Mouse (Mus musculus) MEL (cell line): ENCODE measurements around the gene Mettl17. TPM values are rescaled to one million over a fixed set of nuclear protein-coding genes. Genes with fewer than 3 reads are reported as not detected.

Experiments
- DNase-seq: peaks from one replicate; pipeline ENCODE4 v3.0.0; 2011; ENCODE audit warnings: low read depth, low spot score
- H3K27ac ChIP-seq: 2 replicates; pipeline ENCODE4 v1.5.1; 2012; ENCODE audit warnings: low read depth, mild to moderate bottlenecking, control low read depth, low read length, moderate library complexity; ENCODE audit not compliant: control insufficient read depth
- H3K27me3 ChIP-seq, 2 experiments: fragments of 150-350 bp in 1 of 2; sonication (generic) in 1 of 2; 2 replicates each; pipeline ENCODE4 v1.6.1; 2012; ENCODE audit warnings: low read length in 2 of 2, mild to moderate bottlenecking in 2 of 2, improper control_type of control experiment in 1 of 2, moderate library complexity in 1 of 2; ENCODE audit not compliant: insufficient read depth in 2 of 2, control insufficient read depth in 1 of 2
- H3K36me3 ChIP-seq, 2 experiments: 2 replicates each; pipeline ENCODE4 v1.6.1; 2012 to 2014; ENCODE audit warnings: low read length in 2 of 2, improper control_type of control experiment in 1 of 2, inconsistent platforms in 1 of 2, mild to moderate bottlenecking in 1 of 2; ENCODE audit not compliant: insufficient read depth in 2 of 2, control insufficient read depth in 1 of 2
- H3K4me1 ChIP-seq, 2 experiments: fragments of 150-350 bp in 1 of 2; sonication (generic) in 1 of 2; 2 replicates each; pipeline ENCODE4 v1.6.1; 2012; ENCODE audit warnings: low read length in 2 of 2, improper control_type of control experiment in 1 of 2, mild to moderate bottlenecking in 1 of 2; ENCODE audit not compliant: insufficient read depth in 2 of 2, control insufficient read depth in 1 of 2
- H3K4me3 ChIP-seq, 2 experiments: fragments of 150-350 bp in 1 of 2; sonication (generic) in 1 of 2; 2 replicates each; pipeline ENCODE4 v1.5.1; 2012; ENCODE audit warnings: low read depth in 2 of 2, low read length in 2 of 2, mild to moderate bottlenecking in 2 of 2, moderate library complexity in 2 of 2, control low read depth in 1 of 2, improper control_type of control experiment in 1 of 2; ENCODE audit not compliant: control insufficient read depth in 1 of 2, insufficient read depth in 1 of 2
- H3K79me2 ChIP-seq: 2 replicates; pipeline ENCODE4 v1.6.1; 2012; ENCODE audit warnings: mild to moderate bottlenecking, low read length, moderate library complexity; ENCODE audit not compliant: control insufficient read depth, poor library complexity, insufficient read depth
- H3K9ac ChIP-seq: 2 replicates; pipeline ENCODE4 v1.6.1; 2012; ENCODE audit warnings: low read depth, mild to moderate bottlenecking, control low read depth, low read length, moderate library complexity; ENCODE audit not compliant: control insufficient read depth, poor library complexity, severe bottlenecking
- H3K9me3 ChIP-seq: fragments of 150-350 bp; sonication (generic); replicated peaks from 2 replicates; pipeline ENCODE4 v1.6.1; 2012; ENCODE audit warnings: mild to moderate bottlenecking, low read length, improper control_type of control experiment, moderate library complexity; ENCODE audit not compliant: insufficient read depth
- BHLHE40 ChIP-seq: IDR thresholded peaks from 2 replicates; pipeline ENCODE4 v1.6.1; 2012; ENCODE audit warnings: low read depth, mild to moderate bottlenecking, inconsistent platforms, low read length, improper control_type of control experiment, borderline replicate concordance
- CHD1 ChIP-seq: IDR thresholded peaks from 2 replicates; pipeline ENCODE4 v1.6.1; 2012; ENCODE audit warnings: low read depth, mild to moderate bottlenecking, inconsistent platforms, low read length, improper control_type of control experiment
- E2F4 ChIP-seq: IDR thresholded peaks from 2 replicates; pipeline ENCODE4 v1.6.1; 2011; ENCODE audit warnings: low read depth, low read length, improper control_type of control experiment, borderline replicate concordance
- ELF1 ChIP-seq: IDR thresholded peaks from 2 replicates; pipeline ENCODE4 v1.6.1; 2014; ENCODE audit warnings: low read depth, mild to moderate bottlenecking, inconsistent platforms, low read length, improper control_type of control experiment, moderate library complexity
- ETS1 ChIP-seq: IDR thresholded peaks from 2 replicates; pipeline ENCODE4 v1.6.1; 2012; ENCODE audit warnings: low read depth, mild to moderate bottlenecking, inconsistent platforms, low read length, improper control_type of control experiment, moderate library complexity
- JUND ChIP-seq: IDR thresholded peaks from 2 replicates; pipeline ENCODE4 v1.6.1; 2011; ENCODE audit warnings: low read depth, mild to moderate bottlenecking, improper control_type of control experiment, low read length
- KAT2A ChIP-seq: conservative IDR thresholded peaks from 2 replicates; pipeline ENCODE4 v1.6.1; 2012; ENCODE audit warnings: low read depth, low read length, improper control_type of control experiment, inconsistent platforms
- MAFK ChIP-seq: IDR thresholded peaks from 2 replicates; pipeline ENCODE4 v1.6.1; 2011; ENCODE audit warnings: low read depth, mild to moderate bottlenecking, low read length, improper control_type of control experiment, borderline replicate concordance
- MAZ ChIP-seq: IDR thresholded peaks from 2 replicates; pipeline ENCODE4 v1.6.1; 2012; ENCODE audit warnings: low read depth, mild to moderate bottlenecking, inconsistent platforms, low read length, improper control_type of control experiment
- MXI1 ChIP-seq: IDR thresholded peaks from 2 replicates; pipeline ENCODE4 v1.6.1; 2011; ENCODE audit warnings: mild to moderate bottlenecking, low read depth, low read length, improper control_type of control experiment
- MYB ChIP-seq: IDR thresholded peaks from 2 replicates; pipeline ENCODE4 v1.6.1; 2011; ENCODE audit warnings: mild to moderate bottlenecking, low read depth, low read length, improper control_type of control experiment
- POLR2AphosphoS2 ChIP-seq: IDR thresholded peaks from 2 replicates; pipeline ENCODE4 v1.6.1; 2011; ENCODE audit warnings: low read length, improper control_type of control experiment
- POLR2AphosphoS5 ChIP-seq: IDR thresholded peaks from 2 replicates; pipeline ENCODE4 v1.6.1; 2012; ENCODE audit warnings: low read depth, borderline replicate concordance, mild to moderate bottlenecking, inconsistent platforms, low read length, moderate library complexity, mixed read lengths
- RCOR1 ChIP-seq: IDR thresholded peaks from 2 replicates; pipeline ENCODE4 v1.6.1; 2012; ENCODE audit warnings: low read depth, mild to moderate bottlenecking, inconsistent platforms, low read length, improper control_type of control experiment
- SMC3 ChIP-seq: IDR thresholded peaks from 2 replicates; pipeline ENCODE4 v1.6.1; 2011; ENCODE audit warnings: low read depth, low read length, improper control_type of control experiment
- TBP ChIP-seq: IDR thresholded peaks from 2 replicates; pipeline ENCODE4 v1.8.0; 2011; ENCODE audit warnings: low read depth, low read length, improper control_type of control experiment
- TCF12 ChIP-seq: IDR thresholded peaks from 2 replicates; pipeline ENCODE4 v1.6.1; 2014; ENCODE audit warnings: low read depth, mild to moderate bottlenecking, inconsistent platforms, low read length, improper control_type of control experiment, moderate library complexity
- ZC3H11A ChIP-seq: IDR thresholded peaks from 2 replicates; pipeline ENCODE4 v1.6.1; 2012; ENCODE audit warnings: low read depth, mild to moderate bottlenecking, inconsistent platforms, low read length, improper control_type of control experiment
- polyA plus RNA-seq, 2 experiments: library from polyadenylated mRNA; stranded (reverse) in 1 of 2; unstranded in 1 of 2; fragments of >175 nt in 1 of 2; fragments of >200 nt in 1 of 2; gene quantifications; 2 replicates each; pipeline versions ENCODE4 v1.2.1 to v1.2.4; 2012; ENCODE audit warnings: low replicate concordance in 2 of 2, low read depth in 1 of 2; ENCODE audit not compliant: insufficient read length in 2 of 2, insufficient read depth in 1 of 2, missing spikeins in 1 of 2
- total RNA-seq: library from RNA; depleted of rRNA; stranded (reverse); fragments of 300-350 nt; gene quantifications from 2 replicates; pipeline ENCODE4 v1.2.3, GENCODE M21; 2012

Gene Mettl17
- total and polyA plus RNA-seq, 3 experiments: 28.3 to 54.4 TPM; not detected in 1

GRCm38 (mm10) chr14:51922571-51922865 is 37.9 kb downstream of the Mettl17 start, which contains the start of gene Rnase13:
TSS of gene Rnase13 (minus strand) at chr14:51922773.
- no peaks in the 10 kb centered on the region for H3K4me1 ChIP-seq
- H3K27ac ChIP-seq: no peak within 1 kb of the TSS
- DNase-seq: no peak
- no peak for TF ChIP-seq ETS1
- TF ChIP-seq TBP: no peak
- no peak for TF ChIP-seq ZC3H11A
- TF ChIP-seq E2F4: no peak
- TF ChIP-seq TCF12: no peak
- no peak for TF ChIP-seq MAZ
- TF ChIP-seq POLR2AphosphoS5: no peak
- no peak for TF ChIP-seq MYB
- no peaks in the 10 kb centered on the region for H3K79me2 ChIP-seq
- no peaks in the 10 kb centered on the region for H3K27me3 ChIP-seq
- H3K4me3 ChIP-seq: no peak within 1 kb of the TSS
- no peaks in the 10 kb centered on the region for H3K9me3 ChIP-seq
- no peak within 1 kb of the TSS for H3K9ac ChIP-seq
- no peaks in the 10 kb centered on the region for H3K36me3 ChIP-seq

- Histone ChIP-seq H3K27ac (no peak overlapping the region), H3K36me3 (no peaks in the 10 kb centered on the region), H3K9me3 (no peaks in the 10 kb centered on the region), H3K4me1 (no peaks in the 10 kb centered on the region), H3K4me3 (no peak overlapping the region), H3K9ac (no peak overlapping the region), H3K79me2 (no peaks in the 10 kb centered on the region), H3K27me3 (no peaks in the 10 kb centered on the region)
- no peak for DNase-seq
- TF ChIP-seq POLR2AphosphoS2: no peak
- no peak for TF ChIP-seq MAFK
- TF ChIP-seq RCOR1: no peak
- TF ChIP-seq KAT2A: no peak
- TF ChIP-seq CHD1: no peak
- no peak for TF ChIP-seq BHLHE40
- no peak for TF ChIP-seq MXI1
- no peak for TF ChIP-seq POLR2AphosphoS5
- no peak for TF ChIP-seq JUND
- no peak for TF ChIP-seq ELF1
- TF ChIP-seq SMC3: no peak
These were observed 38.3 kb downstream of the Mettl17 start for GRCm38 (mm10) chr14:51922910-51923309.
